In the genomic region with DNA sequence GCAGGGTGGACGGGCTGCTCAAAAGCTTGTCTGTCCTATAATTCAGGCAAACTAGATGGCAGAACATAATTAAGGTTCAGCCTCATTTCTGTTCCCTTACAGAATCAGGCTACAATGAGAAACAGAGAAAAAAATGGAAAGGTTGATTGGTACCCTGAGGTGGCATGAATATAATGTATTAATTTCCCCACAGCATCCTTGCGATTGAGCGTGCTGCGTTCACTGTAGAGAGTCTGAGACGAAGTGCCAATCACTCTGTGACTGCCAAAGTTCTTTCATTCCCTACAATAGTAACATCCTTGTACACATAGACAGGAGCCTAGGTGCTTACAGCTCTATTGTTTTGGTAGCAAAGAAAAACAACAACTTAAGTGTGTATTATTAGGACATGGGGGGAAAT, we compare ENCODE assay signal across 25 mouse cellular contexts.
A peak's percentile ranks its signal among the peaks of the same experiment; 100 is the strongest.
DNase-seq lines count a peak whose midpoint lies in the region; ATAC-seq and TF ChIP-seq lines count a peak whose summit lies in the region.
"Had no signal": no experiment of that assay in that cellular context is flagged by ENCODE, and none has a peak within 500 bp of the region (broad histone marks: within the 10 kb centered on the region; RNA-seq: fewer than 3 reads in every experiment).

No protein-coding gene starts in this region.

- ATAC-seq in forebrain, embryonic 15.5 days (replicated peaks) = 0 out of 2 replicates have a peak, but pooled peaks have one; percentile 57
- ATAC-seq in midbrain, postnatal 0 days (ENCODE audit: low FRiP score) = no peak
- ATAC-seq in midbrain, embryonic 16.5 days = no peak
- peak; percentile 32; the same call in 1 of the 2 replicates for ATAC-seq in forebrain, postnatal 0 days
- ATAC-seq: CD4-positive, CD25-positive, alpha-beta regulatory T cell, adult 4 months; intestine, postnatal 0 days had no signal

- no peaks in the 10 kb centered on the region for H3K27me3 ChIP-seq in forebrain, embryonic 15.5 days
- no peaks in the 10 kb centered on the region for H3K27me3 ChIP-seq in forebrain, embryonic 10.5 days (ENCODE audit: poor library complexity, severe bottlenecking)
- H3K27me3 ChIP-seq in midbrain, postnatal 0 days (ENCODE audit: insufficient read depth, low read length) = no peaks in the 10 kb centered on the region
- no peaks in the 10 kb centered on the region for H3K27me3 ChIP-seq in midbrain, embryonic 16.5 days (ENCODE audit: control insufficient read depth, insufficient read depth, low read depth, low read length)
- H3K27me3 ChIP-seq in forebrain, postnatal 0 days (ENCODE audit: insufficient read depth, low read length) = no peaks in the 10 kb centered on the region
- H3K27me3 ChIP-seq: embryonic facial prominence, embryonic 13.5 days; heart, embryonic 12.5 days; heart, embryonic 15.5 days; hindbrain, embryonic 13.5 days had no signal

- no peak for DNase-seq in forebrain, embryonic 10.5 days (ENCODE audit: extremely low spot score, low spot score)
- peak; percentile 14 for DNase-seq in midbrain, postnatal 0 days (ENCODE audit: low spot score)
- DNase-seq in forebrain, postnatal 0 days = no peak
- no peak for DNase-seq in frontal cortex, postnatal 10 days (ENCODE audit: low spot score in 2 of 2)
- DNase-seq: adrenal gland, adult 2 months; adrenal gland, postnatal 14 days; cerebellum, adult 11-12 months; cerebellum, adult 8-10 months; cerebellum, postnatal 36 days; embryo, embryonic 11 days; gastrocnemius, postnatal 25 days; heart, adult 18-20 months; heart, postnatal 10 days; heart, postnatal 36 days had no signal

- H3K4me3 ChIP-seq in forebrain, embryonic 15.5 days = no peak overlapping the region
- H3K4me3 ChIP-seq in forebrain, embryonic 10.5 days = no peak overlapping the region
- no peak overlapping the region for H3K4me3 ChIP-seq in midbrain, postnatal 0 days (ENCODE audit: low read depth, low read length)
- no peak overlapping the region for H3K4me3 ChIP-seq in midbrain, embryonic 16.5 days (ENCODE audit: low read depth, low read length)
- no peak overlapping the region for H3K4me3 ChIP-seq in forebrain, postnatal 0 days (ENCODE audit: low read depth, low read length)
- H3K4me3 ChIP-seq: embryonic facial prominence, embryonic 10.5 days; embryonic facial prominence, embryonic 13.5 days; erythroblast, embryonic 14.5 days; heart, embryonic 12.5 days; heart, embryonic 15.5 days; hindbrain, embryonic 10.5 days; hindbrain, embryonic 13.5 days had no signal

- WGBS in forebrain, embryonic 15.5 days = 36% methylated on average over 5 of the region's 5 CpGs
- 92% methylated on average over 5 of the region's 5 CpGs for WGBS in forebrain, embryonic 10.5 days
- WGBS in midbrain, postnatal 0 days = 60% methylated on average over 5 of the region's 5 CpGs
- WGBS in midbrain, embryonic 16.5 days = 54% methylated on average over 5 of the region's 5 CpGs
- 24% methylated on average over 5 of the region's 5 CpGs for WGBS in forebrain, postnatal 0 days

- no peaks in the 10 kb centered on the region for H3K36me3 ChIP-seq in forebrain, embryonic 15.5 days
- H3K36me3 ChIP-seq in forebrain, embryonic 10.5 days (replicated peaks) = no peaks in the 10 kb centered on the region
- no peaks in the 10 kb centered on the region for H3K36me3 ChIP-seq in midbrain, postnatal 0 days (ENCODE audit: insufficient read depth, low read length)
- no peaks in the 10 kb centered on the region for H3K36me3 ChIP-seq in midbrain, embryonic 16.5 days (ENCODE audit: control insufficient read depth, insufficient read depth, low read length)
- no peaks in the 10 kb centered on the region for H3K36me3 ChIP-seq in forebrain, postnatal 0 days (ENCODE audit: insufficient read depth)
- H3K36me3 ChIP-seq: embryonic facial prominence, embryonic 10.5 days; embryonic facial prominence, embryonic 13.5 days; heart, embryonic 12.5 days; heart, embryonic 15.5 days; hindbrain, embryonic 10.5 days; hindbrain, embryonic 13.5 days had no signal

- H3K27ac ChIP-seq in forebrain, embryonic 15.5 days (replicated peaks) = no peak overlapping the region
- no peak overlapping the region for H3K27ac ChIP-seq in forebrain, embryonic 10.5 days
- H3K27ac ChIP-seq in midbrain, postnatal 0 days (ENCODE audit: low read depth, low read length) = no peak overlapping the region
- H3K27ac ChIP-seq in midbrain, embryonic 16.5 days (ENCODE audit: low read length) = no peak overlapping the region
- no peak overlapping the region for H3K27ac ChIP-seq in forebrain, postnatal 0 days (ENCODE audit: low read depth, low read length)
- H3K27ac ChIP-seq: embryonic facial prominence, embryonic 10.5 days; embryonic facial prominence, embryonic 13.5 days; heart, embryonic 15.5 days; hindbrain, embryonic 10.5 days; hindbrain, embryonic 13.5 days had no signal

- H3K4me2 ChIP-seq in forebrain, embryonic 15.5 days (replicated peaks) = no peak overlapping the region
- no peak overlapping the region for H3K4me2 ChIP-seq in midbrain, postnatal 0 days (ENCODE audit: low read depth, low read length, poor library complexity, severe bottlenecking)
- H3K4me2 ChIP-seq in midbrain, embryonic 16.5 days (ENCODE audit: low read length) = no peak overlapping the region
- H3K4me2 ChIP-seq in forebrain, postnatal 0 days (ENCODE audit: low read depth) = no peak overlapping the region
- H3K4me2 ChIP-seq: embryonic facial prominence, embryonic 13.5 days; heart, embryonic 12.5 days; heart, embryonic 15.5 days; hindbrain, embryonic 13.5 days had no signal

- H3K4me1 ChIP-seq in forebrain, embryonic 15.5 days = peaks cover 16% of the 10 kb centered on the region; the same call in 1 of the 2 replicates
- H3K4me1 ChIP-seq in forebrain, embryonic 10.5 days = no peaks in the 10 kb centered on the region
- H3K4me1 ChIP-seq in midbrain, postnatal 0 days (ENCODE audit: insufficient read depth, low read length) = no peaks in the 10 kb centered on the region; the same call in 1 of the 2 replicates
- H3K4me1 ChIP-seq in midbrain, embryonic 16.5 days (ENCODE audit: control insufficient read depth, insufficient read depth, low read length) = peaks cover 2% of the 10 kb centered on the region; the same call in 1 of the 2 replicates
- H3K4me1 ChIP-seq in forebrain, postnatal 0 days (ENCODE audit: insufficient read depth) = no peaks in the 10 kb centered on the region
- H3K4me1 ChIP-seq: embryonic facial prominence, embryonic 13.5 days; heart, embryonic 12.5 days; heart, embryonic 15.5 days; hindbrain, embryonic 10.5 days had no signal

- no peaks in the 10 kb centered on the region for H3K9me3 ChIP-seq in forebrain, embryonic 15.5 days
- peaks cover 4% of the 10 kb centered on the region; the same call in 1 of the 2 replicates for H3K9me3 ChIP-seq in forebrain, embryonic 10.5 days
- no peaks in the 10 kb centered on the region for H3K9me3 ChIP-seq in midbrain, postnatal 0 days (ENCODE audit: low read length)
- 0 out of 2 replicates have a peak, but pooled peaks cover 2% of the 10 kb centered on the region for H3K9me3 ChIP-seq in midbrain, embryonic 16.5 days (replicated peaks; ENCODE audit: control insufficient read depth, low read length, poor library complexity, severe bottlenecking)
- no peaks in the 10 kb centered on the region for H3K9me3 ChIP-seq in forebrain, postnatal 0 days (ENCODE audit: low read length)
- H3K9me3 ChIP-seq: embryonic facial prominence, embryonic 10.5 days; embryonic facial prominence, embryonic 13.5 days; heart, embryonic 15.5 days; hindbrain, embryonic 10.5 days; hindbrain, embryonic 13.5 days had no signal

- H3K9ac ChIP-seq in forebrain, embryonic 15.5 days (replicated peaks) = no peak overlapping the region
- no peak overlapping the region for H3K9ac ChIP-seq in midbrain, postnatal 0 days (replicated peaks; ENCODE audit: low read length, poor library complexity, severe bottlenecking)
- H3K9ac ChIP-seq in midbrain, embryonic 16.5 days (ENCODE audit: low read depth, low read length) = no peak overlapping the region
- H3K9ac ChIP-seq in forebrain, postnatal 0 days = no peak overlapping the region
- H3K9ac ChIP-seq: embryonic facial prominence, embryonic 13.5 days; heart, embryonic 12.5 days; heart, embryonic 15.5 days; hindbrain, embryonic 13.5 days had no signal

- TF ChIP-seq CTCF in midbrain, postnatal 0 days (IDR thresholded peaks at IDR 0.05) = no peak
- no peak for TF ChIP-seq CTCF in forebrain, postnatal 0 days (IDR thresholded peaks at IDR 0.05; ENCODE audit: low read depth)

Comparison
In these comparisons a context has a peak if more than half of its experiments do, and no peak if none do; other contexts are left out.
1. ATAC-seq: peak in forebrain, embryonic 15.5 days (single experiment) and forebrain, postnatal 0 days (single experiment); none in midbrain, postnatal 0 days (single experiment) and midbrain, embryonic 16.5 days (single experiment).